Mouse (Mus musculus): ENCODE results near the gene Notum.

Gene Notum

GRCm38 (mm10) chr11:120633520-120634343, 27.2 kb downstream of the Notum start, which contains the start of gene Mafg:
Gene Mafg, minus strand, starts transcription at chr11:120633600.
- DNase-seq (ENCODE audit: low read depth, low spot score), result peak; percentile 97

- DNase-seq (ENCODE audit: low read depth, low spot score), result peak; percentile 76
Measured at GRCm38 (mm10) chr11:120632559-120633519, 28.1 kb downstream of the Notum start.

DNA sequence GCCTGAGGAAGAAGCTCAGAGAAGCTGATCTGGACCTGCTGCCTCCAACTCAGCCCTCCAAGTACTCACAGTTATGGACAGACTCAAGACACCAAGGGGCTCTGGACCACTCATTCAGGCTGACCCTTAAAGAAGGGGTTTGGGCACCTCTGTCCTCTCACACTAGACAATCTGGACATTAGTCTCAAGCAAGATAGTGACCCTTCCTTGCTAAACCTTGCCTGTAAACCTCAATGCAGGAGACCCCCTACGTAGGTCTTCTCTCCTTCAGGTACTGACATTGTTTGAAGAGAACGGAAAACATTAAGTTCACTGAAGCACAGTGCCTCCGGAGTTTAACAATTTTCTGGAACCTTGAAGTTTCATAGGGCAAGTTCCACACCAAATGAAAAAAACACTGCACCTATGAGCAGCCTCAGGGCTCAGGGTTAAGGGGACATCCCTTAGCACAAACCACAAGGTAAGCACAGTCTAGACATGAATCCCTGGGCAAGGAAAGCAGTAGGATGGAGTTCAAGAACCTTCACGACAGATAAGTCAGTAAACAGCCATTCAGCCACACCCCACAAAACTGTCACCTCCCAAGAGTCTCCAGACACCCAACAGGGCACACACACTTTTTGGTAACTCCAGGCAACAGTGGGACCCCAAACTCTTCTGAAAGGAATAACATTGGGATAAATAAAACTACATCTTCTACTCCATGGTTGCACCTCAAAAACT, 29.1 kb downstream of the Notum start:
- DNase-seq (ENCODE audit: low read depth, low spot score), result no peak

GRCm38 (mm10) chr11:120630881-120631725, 29.9 kb downstream of the Notum start:
- DNase-seq (ENCODE audit: low read depth, low spot score), result no peak

GRCm38 (mm10) chr11:120630401-120630871, 30.5 kb downstream of the Notum start:
- DNase-seq (ENCODE audit: low read depth, low spot score), result no peak

DNA sequence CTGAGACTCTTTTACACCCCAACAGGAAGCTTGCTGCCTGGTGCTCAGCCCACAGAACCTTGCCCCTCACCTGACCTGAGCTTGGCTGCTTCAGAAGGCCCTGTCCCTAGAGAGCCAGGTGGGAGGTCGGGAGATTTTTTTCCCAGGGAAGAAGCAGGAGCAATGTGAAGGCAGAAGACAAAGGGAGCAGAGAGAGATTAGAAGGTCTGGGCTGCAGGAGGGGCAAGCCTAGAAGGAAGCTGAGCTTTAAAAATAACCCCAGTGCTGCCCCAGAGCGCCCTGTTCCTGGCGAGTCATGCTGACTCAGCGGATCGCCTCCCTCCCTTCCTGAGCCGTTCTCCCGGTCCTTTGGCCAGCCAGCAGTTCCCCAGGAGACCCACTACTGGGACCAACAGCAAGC, 31.1 kb downstream of the Notum start:
- DNase-seq (ENCODE audit: low read depth, low spot score), result no peak

DNA sequence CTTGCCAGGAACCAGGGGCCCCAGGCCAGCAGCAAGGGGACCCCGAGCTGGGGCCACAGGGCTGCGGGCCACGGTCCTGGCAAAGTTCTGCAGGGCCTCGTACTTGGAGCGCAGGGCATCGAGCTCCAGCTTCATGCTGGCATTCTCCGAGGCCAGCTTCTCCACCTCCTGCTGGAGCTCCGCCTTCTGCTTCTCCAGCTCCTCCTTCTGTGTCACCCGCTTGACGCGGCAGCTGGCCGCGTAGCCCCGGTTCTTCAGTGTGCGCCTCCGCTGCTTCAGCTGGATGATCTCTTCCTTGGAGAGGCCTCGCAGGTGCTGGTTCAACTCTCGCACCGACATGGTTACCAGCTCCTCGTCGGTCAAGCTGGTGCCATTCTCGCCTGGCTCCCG, 31.6 kb downstream of the Notum start:
- no peak for DNase-seq (ENCODE audit: low read depth, low spot score)

DNA sequence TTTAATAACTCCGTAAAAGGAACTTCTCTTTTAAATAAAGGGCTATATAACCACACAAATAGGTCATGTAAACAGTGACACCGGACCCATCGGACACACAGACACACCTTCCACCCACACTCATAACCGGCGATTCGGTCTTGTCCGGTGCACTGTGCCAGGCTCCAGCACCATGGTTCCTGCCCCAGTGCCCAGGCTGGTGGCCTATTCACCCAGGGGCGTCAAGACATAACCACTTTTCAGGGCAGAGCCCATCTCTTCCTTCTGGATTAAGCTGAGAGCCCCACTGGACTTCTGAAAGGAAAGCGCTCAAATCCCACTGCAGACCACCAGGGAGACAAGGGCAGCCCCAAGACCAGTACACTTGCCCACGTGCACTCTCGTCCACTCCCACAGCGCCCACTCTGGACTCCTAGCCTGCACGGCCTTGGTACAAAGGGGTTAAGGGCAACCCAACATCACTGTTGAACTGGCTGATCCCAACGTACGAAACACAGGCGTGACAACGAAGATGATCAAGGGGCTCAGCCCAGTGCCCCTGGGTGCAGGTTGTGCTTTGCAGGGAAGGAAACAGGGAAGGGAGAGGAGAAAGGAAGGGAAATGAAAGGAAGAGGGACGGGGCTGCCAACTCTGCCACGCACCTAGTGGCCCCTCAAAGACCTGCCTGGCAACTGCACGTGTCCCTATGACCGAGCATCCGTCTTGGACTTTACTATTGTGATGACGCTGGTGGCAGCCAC, 32.2 kb downstream of the Notum start:
- DNase-seq (ENCODE audit: low read depth, low spot score), result no peak

- no peak for DNase-seq (ENCODE audit: low read depth, low spot score)
Measured at GRCm38 (mm10) chr11:120627468-120628300, 33.3 kb downstream of the Notum start.

DNA sequence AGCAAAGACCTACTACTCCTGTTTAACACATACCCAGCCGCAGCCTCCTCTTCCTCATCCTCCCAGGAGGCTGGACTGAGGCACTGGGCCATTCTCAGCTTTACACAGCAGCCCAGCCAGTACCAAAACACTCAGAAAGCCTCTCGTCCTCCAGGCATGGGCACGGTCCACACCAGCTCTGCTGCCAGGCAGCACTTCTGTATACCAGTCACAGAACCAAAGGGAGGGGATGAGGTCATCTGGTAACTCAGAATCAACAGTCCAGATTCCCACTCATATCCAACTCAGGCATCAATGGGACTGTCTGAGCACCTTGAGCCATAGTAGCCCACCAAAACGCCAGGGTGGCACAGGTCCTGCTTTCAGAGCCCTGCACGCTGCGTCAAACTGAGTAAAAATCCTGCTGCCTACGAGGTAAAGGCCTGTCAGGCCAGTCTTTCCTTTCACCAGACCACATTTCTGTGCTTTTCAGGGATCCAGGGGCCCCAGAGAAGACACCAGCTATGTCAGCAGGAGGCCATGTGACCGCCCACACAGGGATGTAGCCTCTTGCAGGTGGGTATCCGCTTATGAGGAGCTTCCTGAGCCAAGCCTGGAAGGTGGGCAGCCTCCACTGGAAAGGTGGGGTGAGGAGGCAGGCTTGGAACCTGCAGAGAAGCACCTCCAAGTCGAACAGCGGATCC, 34.0 kb downstream of the Notum start:
- DNase-seq (ENCODE audit: low read depth, low spot score), result no peak

- no peak for DNase-seq (ENCODE audit: low read depth, low spot score)
Measured at GRCm38 (mm10) chr11:120625152-120625775, 35.7 kb downstream of the Notum start, which contains the start of gene Sirt7. Gene Sirt7, minus strand, starts transcription at chr11:120625240.

DNA sequence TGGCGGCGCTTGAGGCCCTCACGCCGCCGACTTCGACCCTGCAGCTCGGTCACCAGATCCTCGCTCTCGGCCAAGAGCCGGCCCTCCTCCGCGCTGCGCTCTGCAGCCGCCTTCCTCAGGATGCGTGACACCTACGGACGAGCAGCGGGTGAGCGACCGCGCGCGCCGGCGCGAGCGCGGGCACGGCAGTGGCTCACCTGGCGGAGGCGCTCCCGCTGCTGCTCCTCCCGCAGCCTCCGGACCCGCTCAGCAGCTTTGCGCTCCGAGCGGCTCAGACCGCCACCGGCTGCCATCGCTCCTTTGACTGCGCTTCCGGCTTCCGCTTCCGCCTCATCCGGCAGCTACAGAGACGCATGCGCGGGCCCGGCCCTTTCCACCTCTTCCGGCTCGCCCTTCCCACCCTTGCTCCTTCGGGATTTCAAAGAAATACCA, 36.3 kb downstream of the Notum start:
- DNase-seq (ENCODE audit: low read depth, low spot score), result peak; percentile 86

- DNase-seq (ENCODE audit: low read depth, low spot score), result peak; percentile 57
Measured at GRCm38 (mm10) chr11:120623961-120624679, 36.9 kb downstream of the Notum start.

GRCm38 (mm10) chr11:120622805-120623204, 38.2 kb downstream of the Notum start:
- no peak for DNase-seq (ENCODE audit: low read depth, low spot score)

DNA sequence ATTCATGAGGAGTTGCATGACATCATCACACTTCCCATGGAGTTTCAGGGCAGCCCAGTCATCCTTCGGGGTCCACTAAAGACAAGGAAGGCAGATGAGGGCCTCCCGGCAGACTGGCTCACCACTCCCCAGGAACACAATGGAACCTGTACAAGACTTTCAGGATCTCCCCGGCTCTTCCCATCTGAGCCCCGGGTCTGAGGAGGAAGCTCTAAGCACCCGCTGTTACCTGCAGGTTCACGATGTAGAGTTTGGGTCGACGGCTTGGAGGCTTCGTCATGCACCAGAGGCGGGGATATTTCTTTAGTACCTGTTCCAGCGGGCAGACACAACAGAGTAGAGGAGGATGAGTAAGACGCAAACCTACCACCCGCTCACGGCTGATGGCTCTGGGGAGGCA, 40.8 kb downstream of the Notum start:
- no peak for DNase-seq (ENCODE audit: low read depth, low spot score)

- DNase-seq (ENCODE audit: low read depth, low spot score), result no peak
Measured at GRCm38 (mm10) chr11:120618619-120619535, 42.1 kb downstream of the Notum start.

Measured in mesoderm, embryonic 11.5 days (tissue).